Mouse (Mus musculus) kidney, adult 2 months (tissue): ENCODE results near the gene Krt81. TPM values are rescaled to one million over a fixed set of nuclear protein-coding genes. Genes with fewer than 3 reads are reported as not detected.

Source experiments
- DNase-seq: peaks from one replicate; pipeline ENCODE4 v3.0.0; 2021
- H3K27ac ChIP-seq: fragments of 200-500 bp; 2 replicates; pipeline ENCODE4 v1.5.1; 2012; ENCODE audit warnings: low read depth, low read length, control low read depth, inconsistent platforms; ENCODE audit not compliant: insufficient read depth
- H3K27me3 ChIP-seq: fragments of 200-500 bp; replicated peaks from 2 replicates; pipeline ENCODE4 v1.6.1; 2012; ENCODE audit warnings: mild to moderate bottlenecking, moderate library complexity, low read length, inconsistent platforms; ENCODE audit not compliant: control insufficient read depth, insufficient read depth
- H3K36me3 ChIP-seq: fragments of 200-500 bp; 2 replicates; pipeline ENCODE4 v1.6.1; 2012; ENCODE audit warnings: mild to moderate bottlenecking, moderate library complexity, low read length, inconsistent platforms; ENCODE audit not compliant: control insufficient read depth, insufficient read depth
- H3K4me1 ChIP-seq: fragments of 200-500 bp; 2 replicates; pipeline ENCODE4 v1.6.1; 2011; ENCODE audit warnings: low read length; ENCODE audit not compliant: control insufficient read depth, insufficient read depth
- H3K4me3 ChIP-seq: fragments of 200-500 bp; 2 replicates; pipeline ENCODE4 v1.5.1; 2011; ENCODE audit warnings: mild to moderate bottlenecking, low read depth, low read length, control low read depth; ENCODE audit not compliant: insufficient read depth
- CTCF ChIP-seq: fragments of 200-500 bp; conservative IDR thresholded peaks from 2 replicates; pipeline ENCODE4 v1.5.1; 2011; ENCODE audit warnings: low read depth, mild to moderate bottlenecking, control low read depth, low read length, moderate library complexity, mixed read lengths; ENCODE audit not compliant: insufficient read depth, insufficient read length
- POLR2A ChIP-seq: fragments of 200-500 bp; IDR thresholded peaks from one replicate; pipeline ENCODE4 v1.6.1; 2011; ENCODE audit warnings: low read depth, low read length, control low read depth
- WGBS: fragments of 180-500 bp; shearing (Covaris S2); methylation state at CpG from one replicate; pipeline ENCODE4 v1.1.7; 2018; 5-methylcytosine and 5-hydroxymethylcytosine counted together
- polyA plus RNA-seq: library from polyadenylated mRNA; depleted of rRNA; stranded (reverse); fragments of >200 nt; gene quantifications from 2 replicates; pipeline ENCODE4 v1.2.3, GENCODE M21; 2012

Gene Krt81
- polyA plus RNA-seq, 1 experiment = not detected

GRCm38 (mm10) chr15:101491431-101491830 is 27.9 kb upstream of the Krt81 start, which contains the start of gene Krt83:
TSS of gene Krt83 (minus strand) at chr15:101491512.
- 75% methylated on average over 6 of the region's 6 CpGs for WGBS
- TF ChIP-seq CTCF (no peak), POLR2A (no peak)
- H3K4me3 ChIP-seq = no peak within 1 kb of the TSS
- DNase-seq = no peak
- no peak within 1 kb of the TSS for H3K27ac ChIP-seq
- no peaks in the 10 kb centered on the region for H3K27me3 ChIP-seq
- no peaks in the 10 kb centered on the region for H3K36me3 ChIP-seq
- H3K4me1 ChIP-seq = no peaks in the 10 kb centered on the region

- no peak overlapping the region for H3K27ac ChIP-seq
- no peak for TF ChIP-seq POLR2A
- no peak for TF ChIP-seq CTCF
- whole genome bisulfite sequencing = 83% methylated on average over 11 of the region's 11 CpGs
These were observed 22.5 kb upstream of the Krt81 start for GRCm38 (mm10) chr15:101485911-101486635.

GRCm38 (mm10) chr15:101484939-101485338 is 21.4 kb upstream of the Krt81 start:
- no peak overlapping the region for H3K4me3 ChIP-seq
- WGBS = 88% methylated on average over 1 of the region's 1 CpGs
- no peaks in the 10 kb centered on the region for H3K36me3 ChIP-seq
- no peaks in the 10 kb centered on the region for H3K27me3 ChIP-seq
- TF ChIP-seq CTCF (no peak), POLR2A (no peak)
- DNase-seq = no peak
- no peaks in the 10 kb centered on the region for H3K4me1 ChIP-seq
- no peak overlapping the region for H3K27ac ChIP-seq

More at GRCm38 (mm10) chr15:101485911-101486635, 22.5 kb upstream of the Krt81 start:
- Histone ChIP-seq H3K4me1 (no peaks in the 10 kb centered on the region), H3K27me3 (no peaks in the 10 kb centered on the region), H3K4me3 (no peak overlapping the region), H3K36me3 (no peaks in the 10 kb centered on the region)
- DNase-seq = no peak

GRCm38 (mm10) chr15:101483646-101484045 is 20.1 kb upstream of the Krt81 start:
- 72% methylated on average over 1 of the region's 1 CpGs for WGBS
- no peak for DNase-seq
- H3K4me3 ChIP-seq = no peak overlapping the region
- no peak for TF ChIP-seq CTCF
- TF ChIP-seq POLR2A = no peak
- no peak overlapping the region for H3K27ac ChIP-seq
- H3K27me3 ChIP-seq = no peaks in the 10 kb centered on the region
- no peaks in the 10 kb centered on the region for H3K4me1 ChIP-seq
- H3K36me3 ChIP-seq = no peaks in the 10 kb centered on the region

DNA sequence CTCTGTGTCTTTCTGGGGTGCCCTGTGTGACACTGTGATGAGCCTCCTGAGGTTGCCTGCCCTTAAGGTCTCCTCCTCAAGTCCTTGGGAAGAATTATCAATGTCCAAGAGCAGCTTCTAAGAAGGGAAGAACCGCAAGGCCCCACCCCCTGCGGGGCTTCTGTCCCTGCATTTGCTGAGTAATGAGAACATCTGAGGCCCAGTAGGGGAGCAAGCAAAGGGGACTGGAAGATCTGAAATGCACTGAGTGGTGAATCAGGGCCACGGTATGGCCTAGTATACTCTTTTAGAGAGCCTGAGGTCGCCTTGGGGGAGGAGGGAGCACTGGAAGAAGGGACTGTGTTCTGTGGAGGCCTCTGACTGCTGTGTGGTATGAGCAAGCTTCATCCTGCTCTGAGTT is 18.5 kb upstream of the Krt81 start:
- TF ChIP-seq CTCF (no peak), POLR2A (no peak)
- 67% methylated on average over 4 of the region's 4 CpGs for WGBS
- Histone ChIP-seq H3K4me1 (no peaks in the 10 kb centered on the region), H3K27ac (no peak overlapping the region), H3K4me3 (no peak overlapping the region), H3K36me3 (no peaks in the 10 kb centered on the region), H3K27me3 (no peaks in the 10 kb centered on the region)
- DNase-seq = no peak

DNA sequence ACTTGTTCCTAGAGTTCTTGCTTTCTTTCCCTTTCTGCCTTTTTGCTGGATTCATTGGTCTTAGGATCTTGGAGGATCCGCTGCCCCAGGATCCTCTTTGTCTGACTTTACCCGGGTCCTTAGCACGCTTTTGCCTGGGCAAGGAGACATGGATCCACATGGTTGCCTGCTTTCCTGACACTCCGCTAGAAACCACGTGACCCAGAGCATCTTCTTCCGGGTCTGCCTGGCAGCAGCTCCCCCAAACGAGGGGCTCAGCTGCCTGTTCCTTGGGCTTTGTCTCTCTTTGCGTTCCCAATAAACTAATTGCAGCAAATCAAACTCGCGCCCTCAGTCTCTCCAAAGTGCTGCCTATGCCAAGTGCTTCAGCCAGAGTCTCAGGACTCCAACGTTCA is 16.1 kb upstream of the Krt81 start:
- H3K4me3 ChIP-seq = no peak overlapping the region
- H3K36me3 ChIP-seq = no peaks in the 10 kb centered on the region
- H3K27me3 ChIP-seq = no peaks in the 10 kb centered on the region
- DNase-seq = no peak
- H3K4me1 ChIP-seq = no peaks in the 10 kb centered on the region
- 24% methylated on average over 11 of the region's 11 CpGs for WGBS
- TF ChIP-seq CTCF (no peak), POLR2A (no peak)
- no peak overlapping the region for H3K27ac ChIP-seq

- WGBS = 8% methylated on average over 31 of the region's 31 CpGs
- Histone ChIP-seq H3K4me3 (no peak overlapping the region), H3K4me1 (no peaks in the 10 kb centered on the region), H3K27me3 (no peaks in the 10 kb centered on the region), H3K27ac (no peak overlapping the region), H3K36me3 (no peaks in the 10 kb centered on the region)
- no peak for TF ChIP-seq POLR2A
- no peak; the same call in 1 of the 2 replicates for TF ChIP-seq CTCF
- DNase-seq = peak; percentile 21
These were observed 15.6 kb upstream of the Krt81 start for GRCm38 (mm10) chr15:101479007-101479665.
